Mouse (Mus musculus): ENCODE data around the gene Cbarp. TPM values are rescaled to one million over a fixed set of nuclear protein-coding genes. Genes with fewer than 3 reads are reported as not detected.

Cbarp gene
- polyA plus RNA-seq, 1 experiment from 2014 or later = 4.7 TPM

GRCm38 (mm10) chr10:80180823-80181222 lies 40.2 kb upstream of the Cbarp start:
- H3K4me2 ChIP-seq (ENCODE audit: low read length) = peak overlapping the region; percentile 70; the same call in 1 of the 2 replicates
- no peak for DNase-seq (ENCODE audit: low spot score)

GRCm38 (mm10) chr10:80180288-80180687 lies 39.7 kb upstream of the Cbarp start:
- TF ChIP-seq CTCF (IDR thresholded peaks at IDR 0.05; ENCODE audit: low read depth) = no peak
- Histone ChIP-seq H3K4me3 (replicated peaks; ENCODE audit: low read depth, low read length) (peak overlapping the region; percentile 5; the same call in 1 of the 2 replicates), H3K27ac (no peak overlapping the region), H3K4me1 (replicated peaks; ENCODE audit: insufficient read depth, low read length) (0 out of 2 replicates have a peak, but pooled peaks cover 3% of the 10 kb centered on the region), H3K9ac (ENCODE audit: low read depth, low read length) (no peak overlapping the region), H3K4me2 (ENCODE audit: low read length) (peak overlapping the region; percentile 70), H3K9me3 (replicated peaks; ENCODE audit: low read length) (no peaks in the 10 kb centered on the region), H3K27me3 (ENCODE audit: insufficient read depth, low read length) (no peaks in the 10 kb centered on the region), H3K36me3 (ENCODE audit: insufficient read depth, low read length) (no peaks in the 10 kb centered on the region)
- no peak for ATAC-seq (replicated peaks; ENCODE audit: low FRiP score, low read depth)
- 51% methylated on average over 6 of the region's 6 CpGs for WGBS
- no peak for DNase-seq (ENCODE audit: low spot score)

More at GRCm38 (mm10) chr10:80180823-80181222, 40.2 kb upstream of the Cbarp start:
- H3K27me3 ChIP-seq (ENCODE audit: insufficient read depth, low read length) = no peaks in the 10 kb centered on the region
- ATAC-seq (replicated peaks; ENCODE audit: low FRiP score, low read depth) = no peak
- no peak overlapping the region for H3K27ac ChIP-seq
- no peaks in the 10 kb centered on the region for H3K9me3 ChIP-seq (replicated peaks; ENCODE audit: low read length)
- no peak overlapping the region for H3K4me3 ChIP-seq (replicated peaks; ENCODE audit: low read depth, low read length)
- no peaks in the 10 kb centered on the region for H3K36me3 ChIP-seq (ENCODE audit: insufficient read depth, low read length)
- 0 out of 2 replicates have a peak, but pooled peaks cover 3% of the 10 kb centered on the region for H3K4me1 ChIP-seq (replicated peaks; ENCODE audit: insufficient read depth, low read length)
- 49% methylated on average over 5 of the region's 5 CpGs for WGBS
- no peak for TF ChIP-seq CTCF (IDR thresholded peaks at IDR 0.05; ENCODE audit: low read depth)
- no peak overlapping the region for H3K9ac ChIP-seq (ENCODE audit: low read depth, low read length)

- 5% methylated on average over 82 of the region's 106 CpGs for WGBS
- peak within 1 kb of the TSS; percentile 69 for H3K4me3 ChIP-seq (replicated peaks; ENCODE audit: low read depth, low read length)
- TF ChIP-seq CTCF (IDR thresholded peaks at IDR 0.05; ENCODE audit: low read depth) = peak; percentile 19; the same call in 1 of the 2 replicates
- no peaks in the 10 kb centered on the region for H3K9me3 ChIP-seq (replicated peaks; ENCODE audit: low read length)
- H3K27me3 ChIP-seq (ENCODE audit: insufficient read depth, low read length) = no peaks in the 10 kb centered on the region
- H3K36me3 ChIP-seq (ENCODE audit: insufficient read depth, low read length) = no peaks in the 10 kb centered on the region
- H3K4me1 ChIP-seq (replicated peaks; ENCODE audit: insufficient read depth, low read length) = 0 out of 2 replicates have a peak, but pooled peaks cover 3% of the 10 kb centered on the region
- ATAC-seq (replicated peaks; ENCODE audit: low FRiP score, low read depth) (peak; percentile 33), DNase-seq (ENCODE audit: low spot score) (no peak)
- peak within 1 kb of the TSS; percentile 79 for H3K9ac ChIP-seq (ENCODE audit: low read depth, low read length)
- peak within 1 kb of the TSS; percentile 70 for H3K4me2 ChIP-seq (ENCODE audit: low read length)
- H3K27ac ChIP-seq = no peak within 1 kb of the TSS
Measured at GRCm38 (mm10) chr10:80179068-80180051, 38.7 kb upstream of the Cbarp start, which contains the start of gene Efna2. Gene Efna2 (plus strand): TSS chr10:80179482.

GRCm38 (mm10) chr10:80177441-80178279 lies 37.0 kb upstream of the Cbarp start:
- no peak overlapping the region for H3K4me2 ChIP-seq (ENCODE audit: low read length)
- ATAC-seq (replicated peaks; ENCODE audit: low FRiP score, low read depth) (no peak), DNase-seq (ENCODE audit: low spot score) (no peak)
- H3K36me3 ChIP-seq (ENCODE audit: insufficient read depth, low read length) = no peaks in the 10 kb centered on the region
- no peaks in the 10 kb centered on the region for H3K9me3 ChIP-seq (replicated peaks; ENCODE audit: low read length)
- TF ChIP-seq CTCF (IDR thresholded peaks at IDR 0.05; ENCODE audit: low read depth) = no peak
- H3K9ac ChIP-seq (ENCODE audit: low read depth, low read length) = no peak overlapping the region
- H3K4me3 ChIP-seq (replicated peaks; ENCODE audit: low read depth, low read length) = no peak overlapping the region
- H3K27ac ChIP-seq = no peak overlapping the region
- WGBS = 75% methylated on average over 7 of the region's 7 CpGs
- 0 out of 2 replicates have a peak, but pooled peaks cover 3% of the 10 kb centered on the region for H3K4me1 ChIP-seq (replicated peaks; ENCODE audit: insufficient read depth, low read length)
- no peaks in the 10 kb centered on the region for H3K27me3 ChIP-seq (ENCODE audit: insufficient read depth, low read length)

- Histone ChIP-seq H3K9me3 (replicated peaks; ENCODE audit: low read length) (no peaks in the 10 kb centered on the region), H3K4me3 (replicated peaks; ENCODE audit: low read depth, low read length) (no peak overlapping the region), H3K36me3 (ENCODE audit: insufficient read depth, low read length) (peaks cover 8% of the 10 kb centered on the region), H3K27me3 (ENCODE audit: insufficient read depth, low read length) (no peaks in the 10 kb centered on the region), H3K4me2 (ENCODE audit: low read length) (no peak overlapping the region), H3K9ac (ENCODE audit: low read depth, low read length) (no peak overlapping the region), H3K27ac (no peak overlapping the region), H3K4me1 (replicated peaks; ENCODE audit: insufficient read depth, low read length) (0 out of 2 replicates have a peak, but pooled peaks cover 10% of the 10 kb centered on the region)
- no peak for TF ChIP-seq CTCF (IDR thresholded peaks at IDR 0.05; ENCODE audit: low read depth)
- ATAC-seq (replicated peaks; ENCODE audit: low FRiP score, low read depth) (no peak), DNase-seq (ENCODE audit: low spot score) (no peak)
- WGBS = 79% methylated on average over 5 of the region's 5 CpGs
Measured at GRCm38 (mm10) chr10:80176270-80176834, 35.7 kb upstream of the Cbarp start.
